Mouse (Mus musculus) embryo, embryonic 11 days (tissue): ENCODE measurements at regions not wholly inside any gene's neighbourhood (a gene's known extent, or its start where the extent isn't known, plus 50 kb on each side); places are given as distances from the start of the nearest gene placed in this dataset.

Source experiments
- DNase-seq: peaks from one replicate; pipeline ENCODE4 v3.0.0-alpha.2; 2015

GRCm38 (mm10) chr8:8482707-8483480, 178.1 kb downstream of the Efnb2 start:
- no peak for DNase-seq

GRCm38 (mm10) chr8:8477456-8477855, 183.6 kb downstream of the Efnb2 start:
- DNase-seq, result no peak

- DNase-seq, result no peak
Observed at GRCm38 (mm10) chr8:8468552-8468951, 192.5 kb downstream of the Efnb2 start.

GRCm38 (mm10) chr8:8466526-8467244, 194.4 kb downstream of the Efnb2 start:
- no peak for DNase-seq

- DNase-seq, result no peak
Observed at GRCm38 (mm10) chr8:8462455-8462854, 198.6 kb downstream of the Efnb2 start.

- no peak for DNase-seq
Observed at GRCm38 (mm10) chr8:8457536-8457935, 203.5 kb downstream of the Efnb2 start.

GRCm38 (mm10) chr8:8453944-8454343, 207.1 kb downstream of the Efnb2 start:
- no peak for DNase-seq

- no peak for DNase-seq
Observed at GRCm38 (mm10) chr8:8452226-8452625, 208.8 kb downstream of the Efnb2 start.

- DNase-seq, result no peak
Observed at GRCm38 (mm10) chr8:8448911-8449310, 212.1 kb downstream of the Efnb2 start.

- DNase-seq, result no peak
Observed at GRCm38 (mm10) chr8:8441568-8441967, 219.5 kb downstream of the Efnb2 start.

GRCm38 (mm10) chr8:8440903-8441302, 220.1 kb downstream of the Efnb2 start:
- peak; percentile 35 for DNase-seq

GRCm38 (mm10) chr8:8426201-8426600, 234.8 kb downstream of the Efnb2 start:
- no peak for DNase-seq

- no peak for DNase-seq
Observed at GRCm38 (mm10) chr8:8423443-8423842, 237.6 kb downstream of the Efnb2 start.

GRCm38 (mm10) chr8:8421713-8422112, 239.3 kb downstream of the Efnb2 start:
- DNase-seq, result no peak

- DNase-seq, result no peak
Observed at GRCm38 (mm10) chr8:8419360-8420330, 241.4 kb downstream of the Efnb2 start.

- no peak for DNase-seq
Observed at GRCm38 (mm10) chr8:8418929-8419328, 242.1 kb downstream of the Efnb2 start.

GRCm38 (mm10) chr8:8418525-8418924, 242.5 kb downstream of the Efnb2 start:
- DNase-seq, result no peak

GRCm38 (mm10) chr8:8416092-8416701, 244.8 kb downstream of the Efnb2 start:
- DNase-seq, result no peak

- no peak for DNase-seq
Observed at GRCm38 (mm10) chr8:8407357-8407756, 253.7 kb downstream of the Efnb2 start.

GRCm38 (mm10) chr8:8403410-8403809, 257.6 kb downstream of the Efnb2 start:
- no peak for DNase-seq

- no peak for DNase-seq
Observed at GRCm38 (mm10) chr8:8392303-8392702, 268.7 kb downstream of the Efnb2 start.

GRCm38 (mm10) chr8:8391321-8391720, 269.7 kb downstream of the Efnb2 start:
- DNase-seq, result no peak

- DNase-seq, result no peak
Observed at GRCm38 (mm10) chr8:8378248-8378647, 282.8 kb downstream of the Efnb2 start.
